Mouse (Mus musculus) hematopoietic stem cell, adult 5-6 weeks (primary cell): ENCODE results near the gene Taar7a. TPM values are rescaled to one million over a fixed set of nuclear protein-coding genes. Genes with fewer than 3 reads are reported as not detected.

Experiments used
- ATAC-seq, 2 experiments: fragments of 125-278 bp in 1 of 2; replicated peaks in 1 of 2; 2 replicates each; pipeline ENCODE4 v1.8.0; 2016 to 2017; ENCODE audit warnings: inconsistent platforms in 2 of 2, mild to moderate bottlenecking in 2 of 2, moderate number of reproducible peaks in 2 of 2, low read depth in 1 of 2, moderate TSS enrichment in 1 of 2; ENCODE audit not compliant: low FRiP score in 2 of 2, poor library complexity in 2 of 2, severe bottlenecking in 2 of 2, insufficient read depth in 1 of 2, low TSS enrichment in 1 of 2
- total RNA-seq: library from RNA; stranded (forward); fragments of 172-1452, 232-1000 nt; gene quantifications from 2 replicates; pipeline ENCODE4 v1.2.3, GENCODE M21; 2017

Gene Taar7a
- total RNA-seq: not detected in 2 replicates

DNA sequence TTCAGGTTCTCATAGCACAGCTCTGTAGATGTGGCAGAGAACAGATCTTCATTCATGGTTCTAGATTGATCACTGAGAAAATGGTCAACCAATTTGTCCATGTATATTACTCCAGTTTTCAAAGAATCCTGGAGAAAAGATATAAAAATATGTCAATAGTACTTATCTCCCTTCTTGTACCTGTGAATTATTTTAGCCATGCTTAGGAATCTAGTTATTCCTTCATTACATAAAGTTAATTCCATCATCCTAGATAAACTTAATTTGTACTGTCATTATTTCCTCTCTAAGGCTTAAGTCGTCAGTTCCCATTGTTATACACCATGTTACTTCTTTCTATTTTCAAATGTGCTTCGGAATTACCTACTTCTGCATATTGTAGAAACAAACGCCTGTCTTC lies at the start of gene Taar7a:
Gene Taar7a (minus strand): TSS at position 101 of the 400 bp plus-strand sequence.
- no peak for ATAC-seq

DNA sequence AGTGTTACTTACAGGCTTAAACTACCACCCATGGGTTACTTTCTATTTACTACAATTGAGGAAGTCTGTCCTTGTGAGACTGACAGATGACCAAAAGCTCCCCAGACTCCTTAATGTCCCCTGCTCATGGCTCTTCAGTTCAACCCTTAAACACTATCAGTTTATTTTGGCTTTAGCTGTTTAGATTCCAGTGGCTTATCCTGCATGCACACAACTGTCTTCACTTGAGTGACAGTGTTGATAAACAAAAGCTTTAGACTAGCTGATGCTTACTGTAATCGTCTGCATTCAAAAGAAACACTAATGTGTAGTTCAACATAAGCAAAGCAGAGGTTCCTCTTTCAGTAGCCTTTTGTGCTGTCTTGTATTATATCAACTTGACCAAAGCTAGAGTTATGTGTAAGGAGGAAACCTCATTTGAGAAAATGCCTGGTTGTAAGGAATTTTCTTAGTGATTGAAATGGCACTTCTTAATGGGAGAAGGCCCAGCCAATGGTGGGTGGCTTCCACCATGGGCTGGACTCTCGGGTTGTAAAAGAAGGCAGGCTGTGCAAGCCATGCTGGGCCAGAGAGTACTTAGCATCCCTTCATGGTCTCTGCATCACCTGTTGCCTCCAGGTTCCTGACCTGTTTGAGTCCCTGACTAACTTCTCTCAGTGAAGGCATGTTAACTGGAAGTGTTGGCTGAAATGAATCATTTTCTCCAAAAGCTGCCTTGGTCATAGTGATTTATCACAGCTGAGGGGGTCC lies 47.0 kb upstream of the Taar7a start:
- ATAC-seq: peak in 1 of 2 experiments; percentile 39; a peak in 1 of 4 replicates

DNA sequence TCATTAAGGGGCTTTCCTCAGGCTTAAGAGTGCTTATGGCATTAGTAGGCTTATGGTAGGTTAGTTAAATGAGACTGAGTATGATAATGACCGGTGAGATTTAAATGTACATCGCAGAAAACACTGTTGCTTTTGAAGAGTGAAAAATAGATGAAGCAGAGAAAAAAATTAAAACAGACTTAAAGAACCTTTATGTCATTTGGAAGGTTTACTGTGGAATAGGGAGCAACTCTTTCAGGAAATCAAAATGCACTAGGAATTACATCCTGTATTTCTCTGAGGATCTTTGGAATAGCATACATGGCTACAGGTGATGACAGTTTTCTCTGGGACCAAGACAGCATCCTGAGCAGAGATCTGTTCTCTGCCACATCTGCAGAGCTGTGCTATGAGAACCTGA lies 44.0 kb upstream of the Taar7a start, which contains the start of gene Taar7e:
Gene Taar7e (plus strand): TSS at position 301 of the 400 bp plus-strand sequence.
- ATAC-seq: no peak

DNA sequence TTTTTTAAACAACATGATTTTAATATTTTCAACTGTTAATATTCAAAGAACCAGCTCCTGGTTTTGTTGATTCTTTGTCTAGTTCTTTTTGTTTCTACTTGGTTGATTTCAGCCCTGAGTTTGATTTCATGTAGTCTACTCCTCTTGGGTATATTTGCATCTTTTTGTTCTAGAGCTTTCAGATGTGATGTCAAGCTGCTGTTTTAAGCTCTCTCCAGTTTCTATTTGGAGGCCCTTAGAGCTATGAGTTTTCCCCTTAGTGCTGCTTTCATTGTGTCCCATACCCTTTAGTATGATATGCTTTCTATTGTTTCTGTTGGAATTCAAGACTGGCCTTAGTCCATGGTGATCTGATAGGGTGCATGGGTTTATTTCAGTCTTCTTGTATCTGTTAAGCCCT lies 38.1 kb upstream of the Taar7a start:
- no peak for ATAC-seq

DNA sequence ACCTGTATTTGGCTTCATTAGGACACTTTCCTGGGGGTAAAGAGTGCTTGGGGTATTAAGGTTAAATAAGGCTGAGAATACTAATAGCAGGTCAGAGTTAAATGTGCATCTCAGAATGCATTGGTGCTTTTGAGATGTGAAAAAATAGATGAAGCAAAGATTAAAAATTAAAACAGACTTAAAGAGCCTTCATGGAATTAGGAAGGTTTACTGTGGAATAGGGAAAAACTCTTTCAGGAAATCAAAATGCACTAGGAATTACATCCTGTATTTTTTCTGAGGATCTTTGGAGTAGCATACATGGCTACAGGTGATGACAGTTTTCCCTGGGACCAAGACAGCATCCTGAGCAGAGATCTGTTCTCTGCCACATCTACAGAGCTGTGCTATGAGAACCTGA lies 33.6 kb upstream of the Taar7a start, which contains the start of gene Taar7d:
Gene Taar7d (plus strand): TSS at position 301 of the 400 bp plus-strand sequence.
- no peak for ATAC-seq

DNA sequence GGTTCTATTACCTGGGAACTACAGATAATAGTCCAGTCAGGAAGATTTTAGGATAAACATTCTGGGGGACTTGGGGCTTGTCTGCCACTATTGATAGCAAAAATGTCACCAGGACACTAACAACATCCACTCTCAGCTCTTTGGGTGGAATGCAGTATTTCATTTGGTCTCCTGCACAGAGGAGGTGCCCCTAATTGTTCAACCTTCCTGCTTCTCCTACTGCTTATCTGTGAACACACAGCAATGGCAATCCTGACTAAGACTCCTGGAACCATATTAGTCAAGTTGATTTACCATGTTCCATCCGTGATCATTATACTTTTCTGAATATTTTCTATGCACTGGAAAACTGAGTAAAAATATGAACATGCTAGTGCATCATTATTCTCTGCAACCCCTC lies 14.9 kb upstream of the Taar7a start:
- no peak for ATAC-seq

DNA sequence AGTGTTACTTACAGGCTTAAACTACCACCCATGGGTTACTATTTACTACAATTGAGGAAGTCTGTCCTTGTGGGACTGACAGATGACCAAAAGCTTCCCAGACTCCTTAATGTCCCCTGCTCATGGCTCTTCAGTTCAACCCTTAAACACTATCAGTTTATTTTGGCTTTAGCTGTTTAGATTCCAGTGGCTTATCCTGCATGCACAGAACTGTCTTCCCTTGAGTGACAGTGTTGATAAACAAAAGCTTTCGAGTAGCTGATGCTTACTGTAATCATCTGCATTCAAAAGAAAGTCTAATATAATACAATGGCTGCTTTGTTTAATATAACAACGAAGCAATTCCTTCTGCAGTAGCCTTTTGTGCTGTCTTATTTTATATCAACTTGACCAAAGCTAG lies 13.8 kb upstream of the Taar7a start:
- ATAC-seq: no peak

DNA sequence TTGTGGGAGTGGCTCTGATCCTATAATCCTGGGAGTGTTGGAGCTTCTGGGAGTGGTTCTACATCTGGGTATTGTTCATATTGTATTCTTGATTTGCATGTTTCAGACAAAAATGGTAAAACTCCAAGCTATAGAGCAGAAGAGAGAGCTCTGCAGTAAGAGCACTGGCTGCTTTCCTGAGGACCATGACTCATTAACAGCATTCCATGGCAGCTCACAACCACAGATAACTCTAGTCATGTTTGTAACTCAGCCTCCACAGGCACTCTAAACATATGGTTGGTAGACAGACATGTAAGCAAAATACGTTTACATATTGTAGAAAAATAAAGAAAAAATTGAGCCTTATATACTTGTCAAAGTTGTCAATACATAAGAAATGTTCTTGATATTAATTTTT lies 13.2 kb upstream of the Taar7a start:
- no peak for ATAC-seq

DNA sequence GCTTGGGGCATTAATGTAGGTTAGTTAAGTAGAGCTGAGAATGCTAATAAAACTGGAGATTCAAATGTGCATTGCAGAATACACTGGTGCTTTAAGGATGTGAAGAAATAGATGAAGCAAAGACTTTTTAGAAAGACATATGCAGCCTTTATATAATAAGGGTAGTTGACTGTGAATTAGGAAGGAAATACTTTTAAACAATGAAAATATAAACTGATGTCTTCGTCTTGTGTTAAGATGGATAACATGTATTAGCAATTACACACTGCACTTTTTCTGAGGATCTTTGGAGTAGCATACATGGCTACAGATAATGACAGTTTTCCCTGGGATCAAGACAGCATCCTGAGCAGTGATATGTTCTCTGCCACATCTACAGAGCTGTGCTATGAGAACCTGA lies 6.4 kb upstream of the Taar7a start, which contains the start of gene Taar7b:
Gene Taar7b (plus strand): TSS at position 301 of the 400 bp plus-strand sequence.
- ATAC-seq: no peak

DNA sequence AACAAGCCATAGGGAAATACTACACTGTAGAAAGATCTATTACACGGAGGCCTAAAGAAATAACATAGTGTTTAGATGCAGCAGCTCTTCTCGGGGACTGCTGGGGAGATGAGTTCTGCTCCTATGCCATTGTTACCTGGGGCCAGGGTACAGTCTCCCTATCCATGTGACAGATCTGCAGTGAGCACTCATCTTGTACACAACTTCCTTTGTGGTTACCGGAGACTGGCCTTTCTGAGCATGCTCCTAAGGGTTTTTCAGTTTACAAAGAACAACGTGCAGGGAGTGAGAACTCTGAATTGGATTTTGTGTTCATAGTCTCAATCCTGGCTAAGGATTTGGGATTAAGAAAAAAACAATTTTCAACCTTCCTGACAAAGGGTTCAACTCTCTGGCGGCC lies 6.9 kb downstream of the Taar7a start:
- peak; percentile 62 to 81; a peak in 3 of 4 replicates for ATAC-seq

DNA sequence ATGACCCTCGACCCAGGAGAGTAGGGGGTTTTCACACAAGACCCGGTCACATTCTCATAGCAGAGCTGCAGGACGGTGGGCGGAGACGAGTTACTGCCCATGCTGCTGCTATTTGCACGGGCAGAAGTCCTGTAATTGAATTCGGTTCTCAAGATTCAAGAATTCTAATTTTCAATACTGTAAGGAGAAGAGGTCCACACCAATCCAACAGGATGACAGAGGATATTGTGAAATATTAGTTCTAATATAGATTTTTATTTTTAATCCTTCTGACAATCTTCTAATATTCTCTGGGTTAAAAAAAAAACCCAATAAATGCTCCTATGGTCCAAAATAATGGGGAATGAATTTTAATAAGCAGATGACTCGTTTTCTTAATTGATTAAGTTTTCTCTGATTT lies 7.7 kb downstream of the Taar7a start, which contains the start of gene Taar6:
Gene Taar6 (minus strand): TSS at position 101 of the 400 bp plus-strand sequence.
- no peak for ATAC-seq

DNA sequence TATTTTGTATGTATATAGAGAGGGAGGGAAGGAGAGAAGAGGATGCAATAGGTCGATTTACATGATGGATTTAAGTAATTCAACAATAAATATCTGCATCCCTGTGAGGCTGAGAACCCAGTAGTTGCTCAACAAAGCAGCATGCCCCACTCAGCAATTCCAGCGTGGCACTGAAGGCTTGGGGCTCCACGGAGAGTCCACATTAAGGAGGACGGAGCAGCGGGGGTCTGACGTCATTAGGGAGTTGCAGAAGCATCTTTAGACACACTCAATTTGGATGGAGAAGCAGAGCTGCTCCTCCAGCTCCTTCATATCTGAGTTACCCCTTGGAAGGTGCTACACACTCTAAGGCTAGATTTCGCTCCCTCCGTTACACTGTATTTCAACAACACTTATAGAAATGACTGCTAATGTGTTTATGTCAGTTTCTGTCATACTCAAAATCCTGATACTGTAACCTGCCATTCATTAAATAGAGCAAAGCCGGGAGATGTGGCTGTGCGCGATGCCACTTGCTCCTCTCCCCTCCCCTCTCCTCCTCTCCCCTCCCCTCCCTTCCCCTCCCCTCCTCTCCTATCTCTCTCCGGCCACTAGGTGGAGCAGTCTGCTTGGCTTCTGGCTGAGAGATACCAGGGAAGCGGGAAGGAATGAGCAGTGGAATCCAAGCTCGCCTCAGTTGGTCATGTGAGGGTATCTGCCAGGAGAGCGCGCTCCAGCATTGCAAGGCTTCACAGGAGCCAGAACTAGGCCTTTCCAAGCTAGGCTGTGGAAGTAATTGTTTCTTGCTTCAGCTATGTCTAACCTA lies 14.2 kb downstream of the Taar7a start:
- peak; percentile 78 to 86 for ATAC-seq

DNA sequence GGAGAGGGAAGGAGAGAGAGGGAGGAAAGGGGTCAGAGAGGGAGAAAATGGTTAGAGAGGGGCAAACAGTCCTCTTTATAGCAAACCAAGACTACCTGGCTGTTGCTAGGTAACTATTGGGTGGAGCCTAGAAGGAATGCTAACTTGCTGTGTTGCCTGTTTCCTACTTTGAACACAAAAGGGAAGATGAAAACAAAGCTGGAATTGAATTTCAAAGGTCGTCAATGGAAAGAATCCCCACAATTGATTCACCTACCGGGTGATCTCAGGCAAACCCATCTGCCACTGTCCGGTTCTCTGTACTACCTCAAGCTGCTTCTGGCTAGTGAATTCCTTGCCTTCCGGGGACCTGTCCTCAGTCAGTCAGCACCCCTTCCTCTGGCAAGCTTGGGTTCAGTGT lies 15.3 kb downstream of the Taar7a start:
- ATAC-seq: no peak

DNA sequence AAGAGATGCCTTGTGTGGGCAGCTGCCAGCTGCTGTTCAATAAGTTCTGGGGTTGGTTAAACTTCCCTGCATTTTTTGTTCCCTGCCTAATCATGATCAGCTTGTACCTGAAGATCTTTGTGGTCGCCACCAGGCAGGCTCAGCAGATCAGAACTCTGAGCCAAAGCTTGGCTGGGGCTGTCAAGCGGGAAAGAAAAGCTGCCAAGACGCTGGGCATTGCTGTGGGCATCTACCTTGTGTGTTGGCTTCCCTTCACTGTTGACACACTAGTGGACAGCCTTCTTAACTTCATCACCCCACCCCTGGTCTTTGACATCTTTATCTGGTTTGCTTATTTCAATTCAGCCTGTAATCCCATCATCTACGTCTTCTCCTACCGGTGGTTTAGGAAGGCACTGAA lies 22.0 kb downstream of the Taar7a start:
- no peak for ATAC-seq

DNA sequence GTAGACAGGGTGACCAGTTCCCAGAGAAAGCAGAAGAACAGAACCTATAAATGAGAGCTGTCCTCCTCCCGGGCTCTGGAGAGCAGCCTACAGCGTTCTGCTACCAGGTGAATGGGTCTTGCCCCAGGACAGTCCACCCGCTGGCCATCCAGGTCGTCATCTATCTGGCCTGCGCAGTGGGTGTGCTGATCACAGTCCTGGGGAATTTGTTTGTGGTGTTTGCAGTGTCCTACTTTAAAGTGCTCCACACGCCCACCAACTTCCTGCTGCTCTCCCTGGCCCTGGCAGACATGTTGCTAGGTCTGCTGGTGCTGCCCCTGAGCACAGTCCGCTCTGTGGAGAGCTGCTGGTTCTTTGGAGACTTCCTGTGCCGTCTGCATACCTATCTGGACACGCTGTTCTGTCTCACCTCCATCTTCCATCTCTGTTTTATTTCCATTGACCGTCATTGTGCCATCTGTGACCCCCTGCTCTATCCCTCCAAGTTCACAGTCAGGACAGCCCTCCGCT lies 22.6 kb downstream of the Taar7a start, which contains the start of gene Taar5:
Gene Taar5 (plus strand): TSS at position 51 of the 510 bp plus-strand sequence.
- no peak for ATAC-seq

DNA sequence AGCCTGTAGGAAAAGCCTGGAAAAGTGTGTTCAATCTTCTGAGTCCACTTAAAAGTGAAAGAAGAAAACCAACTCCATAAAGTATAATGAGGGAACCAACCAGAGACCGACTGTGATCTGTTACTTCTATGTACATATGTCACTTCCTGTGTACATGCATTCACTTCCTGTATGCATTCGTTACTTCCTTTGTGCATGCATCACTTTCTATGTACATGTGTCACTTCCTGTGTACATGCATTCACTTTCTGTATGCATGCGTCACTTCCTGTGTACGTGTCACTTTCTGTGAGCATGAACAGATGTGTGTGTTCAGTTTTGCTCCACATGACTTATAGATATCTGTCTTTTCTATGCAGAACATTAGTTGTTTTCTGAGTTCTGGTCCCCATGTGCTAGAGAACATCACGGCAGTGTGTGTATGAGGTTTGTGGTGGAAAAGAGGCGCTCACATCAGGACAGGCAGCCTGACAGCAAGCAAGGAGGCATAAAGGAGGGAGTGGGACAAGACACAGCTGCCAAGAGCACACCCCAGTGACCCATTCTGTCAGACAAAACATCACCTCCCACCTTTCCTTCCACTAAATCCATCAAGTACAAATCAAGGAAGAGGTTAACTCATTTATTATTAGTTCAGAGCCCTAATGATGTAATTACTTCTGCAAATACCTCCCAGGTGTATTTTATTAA lies 28.2 kb downstream of the Taar7a start:
- ATAC-seq: 0 out of 4 replicates have a peak, but pooled peaks of 1 of the 2 experiments have one; percentile 10

DNA sequence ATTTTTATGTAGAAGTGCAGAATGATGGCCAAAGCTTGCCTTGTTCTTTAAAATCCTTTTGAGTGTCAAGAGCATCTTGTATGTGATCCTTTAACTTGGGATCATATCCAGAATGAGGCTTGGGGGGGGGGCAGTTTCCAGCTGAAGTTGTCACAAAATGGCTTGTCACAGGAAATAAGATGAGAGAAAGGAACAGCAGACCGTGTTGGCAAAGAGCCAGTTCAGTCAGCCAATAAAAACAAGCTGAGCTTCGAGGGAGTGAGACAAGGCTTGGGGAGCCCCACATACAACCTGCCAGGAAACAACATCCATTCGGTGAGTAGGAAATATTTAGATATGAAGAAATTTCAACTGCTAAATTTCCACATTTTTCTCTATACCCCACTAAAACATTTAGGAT lies 29.8 kb downstream of the Taar7a start:
- ATAC-seq: no peak
